Mouse (Mus musculus): ENCODE results near the gene Gcnt3.
A peak's percentile ranks its signal among the peaks of the same experiment; 100 is the strongest.
"Not testable (repeated sequence)": the region's sequence is repeated elsewhere in the genome, so short reads cannot be mapped to it uniquely, and the experiment has no call there.

The Gcnt3 gene

DNA sequence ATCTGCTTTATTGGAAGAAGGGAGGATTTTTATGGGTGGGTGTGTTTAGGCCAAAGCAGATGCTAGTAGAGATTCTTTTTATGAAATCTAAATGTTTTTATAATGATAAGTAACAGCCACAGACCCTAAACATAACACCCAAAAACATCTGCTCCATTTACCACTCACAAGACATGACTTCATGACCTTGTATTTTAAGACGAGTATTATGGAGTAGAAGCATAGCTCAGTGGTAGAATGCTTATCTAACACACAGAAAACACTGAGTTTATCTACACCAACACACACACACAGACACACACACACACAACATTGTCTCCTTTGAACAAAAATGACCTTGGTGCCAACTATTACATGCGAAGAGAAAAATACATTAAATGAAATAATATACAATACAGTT, 7.0 kb upstream of the Gcnt3 start:
- no peak for DNase-seq (ENCODE audit: extremely low spot score, low read depth, low spot score)

DNA sequence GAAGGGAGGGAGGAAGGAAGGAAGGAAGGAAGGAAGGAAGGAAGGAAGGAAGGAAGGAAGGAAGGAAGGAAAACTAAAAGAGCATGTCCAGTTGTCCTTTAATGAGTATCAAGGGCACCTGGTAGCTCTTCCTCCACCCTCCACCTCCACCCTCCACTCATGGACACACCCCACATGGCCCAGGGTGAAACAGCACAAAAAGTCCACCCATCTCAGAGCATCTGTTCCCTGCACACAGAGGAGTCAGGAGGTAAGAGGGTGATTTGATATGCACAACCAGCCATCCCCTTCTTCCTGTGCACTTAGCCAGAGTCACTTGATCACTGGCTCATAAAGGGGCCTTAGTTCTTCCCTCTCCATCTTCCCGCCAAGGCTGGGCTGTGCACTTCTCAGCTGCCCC, 5.0 kb upstream of the Gcnt3 start:
- no peak for DNase-seq (ENCODE audit: extremely low spot score, low read depth, low spot score)

DNA sequence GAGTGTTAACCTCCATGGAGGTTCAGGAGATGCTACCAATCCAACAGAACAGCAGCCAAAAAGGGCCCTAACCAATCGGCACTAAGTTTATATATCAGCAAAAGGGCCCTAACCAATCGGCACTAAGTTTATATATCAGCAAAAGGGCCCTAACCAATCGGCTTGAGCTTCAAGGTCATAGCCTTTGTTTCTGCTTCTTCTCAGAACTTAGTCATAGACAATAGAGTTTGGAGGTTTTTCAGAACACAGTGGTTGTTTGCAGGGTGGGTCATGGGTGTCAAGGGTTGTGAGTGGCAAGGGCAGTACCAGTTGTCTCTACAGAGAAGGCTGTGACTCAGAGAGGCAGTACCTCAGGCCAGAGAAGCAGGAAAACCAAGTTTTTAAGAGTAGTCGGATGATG, 4.2 kb upstream of the Gcnt3 start:
- DNase-seq (ENCODE audit: extremely low spot score, low read depth, low spot score), result no peak

DNA sequence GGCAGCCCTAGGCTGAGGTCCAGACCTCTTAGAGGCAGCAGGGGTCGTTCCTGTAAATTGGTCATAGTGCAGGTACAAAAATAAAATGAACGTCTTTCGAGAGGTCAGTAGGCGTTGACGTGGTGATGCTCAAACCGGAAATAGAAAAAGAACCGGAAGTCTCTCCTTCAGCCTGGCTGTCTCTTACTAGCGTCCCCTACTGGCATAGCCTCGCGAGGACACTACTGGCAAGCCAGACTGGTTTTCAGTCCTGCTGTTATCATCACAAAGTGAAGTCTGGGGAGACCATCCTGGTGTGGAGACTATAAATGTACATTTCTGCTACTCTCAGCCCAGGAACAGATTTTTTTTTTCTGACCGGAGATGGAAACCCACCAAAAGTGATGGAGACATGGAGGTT, 2.7 kb upstream of the Gcnt3 start:
- DNase-seq (ENCODE audit: extremely low spot score, low read depth, low spot score), result no peak

DNA sequence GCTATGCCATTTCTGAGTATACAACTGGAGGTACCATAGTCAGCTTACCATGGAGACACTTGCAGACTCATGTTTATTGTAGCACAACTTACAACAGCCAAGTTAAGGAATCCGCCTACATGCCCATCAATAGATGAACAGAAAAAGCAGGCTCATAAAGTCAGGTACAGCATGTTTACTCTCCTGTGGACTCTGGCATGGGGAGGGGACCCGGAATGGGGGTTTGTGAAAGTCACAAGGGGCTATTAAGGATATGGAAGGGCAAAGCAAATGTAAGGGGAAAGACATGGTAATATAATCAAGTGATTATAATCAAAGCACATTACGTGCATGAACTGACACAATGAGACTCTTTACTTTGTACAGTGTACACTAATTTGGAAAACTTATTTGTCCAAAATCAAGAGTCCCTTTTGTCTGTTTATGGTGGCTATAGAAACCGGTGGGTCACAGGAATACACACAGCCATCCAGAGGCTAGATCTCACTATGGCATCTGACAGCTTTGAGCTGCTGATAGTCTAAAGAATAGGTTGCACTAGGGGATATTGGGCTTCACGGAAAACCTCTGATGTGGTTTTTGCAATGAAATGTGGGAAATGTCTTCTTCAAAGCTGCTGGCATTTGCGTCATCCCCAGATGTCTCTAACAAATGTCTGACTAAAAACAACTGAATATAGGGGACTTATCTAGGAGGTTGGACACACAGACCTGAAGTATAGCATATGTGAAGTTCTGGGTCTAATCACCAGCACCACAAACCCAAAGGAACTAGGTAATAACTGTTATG, 1.9 kb upstream of the Gcnt3 start:
- no peak for DNase-seq (ENCODE audit: extremely low spot score, low read depth, low spot score)

DNA sequence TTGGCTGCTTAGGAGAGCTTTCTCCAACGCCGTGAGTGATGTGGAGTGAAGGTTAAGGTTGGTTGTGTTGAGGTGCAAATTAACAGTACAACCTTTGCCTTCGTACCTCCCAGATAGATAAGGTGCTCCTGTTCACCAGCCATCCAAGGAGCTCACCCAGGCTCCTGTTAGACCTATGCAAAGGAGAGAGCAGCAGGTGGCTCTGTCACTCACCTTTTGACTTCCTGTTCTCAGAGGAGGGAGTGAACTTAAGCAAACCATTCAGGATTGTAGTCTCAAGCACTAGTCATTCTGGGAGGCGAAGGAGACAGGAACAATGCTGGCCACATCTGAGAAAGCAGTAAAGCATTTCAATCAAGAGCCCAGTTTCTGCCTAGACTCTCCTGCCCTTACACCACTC, 1.2 kb downstream of the Gcnt3 start:
- DNase-seq (ENCODE audit: extremely low spot score, low read depth, low spot score), result no peak

DNA sequence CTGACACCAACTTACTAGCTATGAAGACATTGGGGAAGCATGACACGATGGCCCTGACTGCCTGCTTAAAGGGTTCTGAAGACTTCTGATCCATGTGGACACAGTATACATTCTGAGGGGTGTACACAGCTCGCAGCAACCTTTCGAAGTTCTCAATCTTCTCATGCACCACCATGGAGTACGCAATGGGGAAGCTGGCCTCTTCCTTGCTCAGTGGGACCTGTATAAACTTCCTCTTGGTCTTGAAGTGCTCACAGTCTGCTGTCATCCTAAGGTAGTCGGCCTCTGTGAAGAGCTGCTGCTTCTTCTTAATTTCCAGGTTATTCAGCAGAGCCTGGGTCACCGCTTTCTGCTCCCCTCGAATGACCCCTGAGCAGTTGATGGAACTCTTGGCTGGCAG, 3.2 kb downstream of the Gcnt3 start:
- no peak for DNase-seq (ENCODE audit: extremely low spot score, low read depth, low spot score)

DNA sequence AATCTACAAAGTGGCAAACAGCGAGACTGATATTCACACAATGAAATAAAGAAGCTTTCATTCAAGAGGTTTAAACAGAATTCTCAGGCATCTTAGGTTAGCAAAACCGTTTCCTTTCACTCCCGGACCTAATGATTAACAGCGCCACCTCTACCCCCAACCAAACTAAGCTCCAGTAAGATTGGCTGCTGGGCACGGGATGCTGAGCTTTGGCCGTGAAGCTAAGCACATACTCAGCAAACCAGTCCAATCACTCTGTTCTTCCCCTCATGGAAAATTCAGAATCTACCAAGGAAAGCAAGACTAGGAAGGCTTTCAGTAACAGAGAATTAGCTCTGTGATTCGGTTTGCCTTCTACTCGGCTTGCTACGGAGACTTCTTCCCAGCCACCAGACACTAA, 4.8 kb downstream of the Gcnt3 start:
- no peak for DNase-seq (ENCODE audit: extremely low spot score, low read depth, low spot score)

DNA sequence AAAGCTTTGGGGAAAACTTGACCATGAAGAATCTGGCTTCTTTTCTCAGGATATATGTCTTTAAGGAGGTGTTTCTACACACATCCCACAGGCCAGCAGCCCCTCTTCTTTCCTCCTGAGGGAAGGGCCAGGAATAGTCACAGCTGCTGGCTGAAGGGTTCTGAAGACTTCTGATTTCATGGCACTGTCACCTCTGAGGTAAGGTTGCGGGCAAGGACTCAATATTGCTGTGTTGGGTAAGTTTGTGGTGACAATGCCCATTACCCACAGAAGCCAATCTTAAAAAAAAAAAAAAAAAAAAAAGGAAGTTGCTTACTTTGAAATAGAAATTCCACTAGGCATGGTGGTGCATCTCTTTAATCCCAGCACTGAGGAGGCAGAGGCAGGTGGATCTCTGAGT, 5.7 kb downstream of the Gcnt3 start:
- DNase-seq (ENCODE audit: extremely low spot score, low read depth, low spot score), result no peak

DNA sequence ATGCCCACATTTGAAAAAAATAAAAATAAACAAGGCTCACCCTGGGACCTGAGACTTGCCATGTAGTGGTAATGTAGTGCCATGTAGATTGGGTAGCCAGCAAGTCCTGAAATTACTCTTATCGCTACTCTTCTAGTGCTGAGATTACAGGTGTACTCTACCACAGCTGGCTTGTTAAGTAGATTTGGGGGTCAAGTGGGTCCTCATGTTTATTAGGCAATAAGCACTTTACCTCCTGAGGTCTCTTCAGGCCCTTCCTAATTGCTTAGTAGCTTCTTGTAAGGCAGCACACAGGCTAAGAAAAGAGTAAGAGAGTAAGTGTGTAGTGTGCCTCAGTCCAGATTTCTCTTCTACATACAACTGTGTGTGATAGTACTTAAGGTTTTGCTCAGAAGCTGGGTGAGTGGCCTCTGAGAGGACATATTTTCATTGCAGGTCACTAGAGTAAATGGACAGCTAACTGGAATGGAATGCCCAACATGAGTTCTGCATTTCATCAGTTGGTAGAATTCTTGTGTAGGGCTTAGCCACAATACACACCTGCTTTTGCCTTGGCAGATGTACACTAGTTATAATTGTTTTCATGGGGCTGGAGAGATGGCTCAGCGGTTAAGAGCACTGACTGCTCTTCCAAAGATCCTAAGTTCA, 12.4 kb downstream of the Gcnt3 start:
- DNase-seq (ENCODE audit: extremely low spot score, low read depth, low spot score), result no peak

DNA sequence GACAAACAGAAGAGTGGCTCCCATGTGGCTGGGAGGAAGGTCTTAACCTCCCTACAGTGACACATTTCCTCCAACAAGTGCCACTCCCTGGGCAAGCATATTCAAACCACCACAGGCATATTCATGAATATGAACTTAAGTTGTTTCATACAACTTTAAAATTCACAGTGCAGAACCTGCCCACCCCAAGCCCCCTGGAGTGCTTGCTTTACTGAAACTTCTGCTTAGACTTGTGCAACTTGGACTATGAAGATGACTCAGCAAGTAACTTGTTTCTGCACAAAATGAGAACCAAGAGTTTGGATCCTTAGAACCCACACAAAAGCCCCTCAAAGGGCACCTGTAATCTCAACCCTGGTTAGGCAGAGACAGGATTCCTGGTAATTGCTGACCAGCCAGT, 13.2 kb downstream of the Gcnt3 start:
- DNase-seq (ENCODE audit: extremely low spot score, low read depth, low spot score), result no peak

DNA sequence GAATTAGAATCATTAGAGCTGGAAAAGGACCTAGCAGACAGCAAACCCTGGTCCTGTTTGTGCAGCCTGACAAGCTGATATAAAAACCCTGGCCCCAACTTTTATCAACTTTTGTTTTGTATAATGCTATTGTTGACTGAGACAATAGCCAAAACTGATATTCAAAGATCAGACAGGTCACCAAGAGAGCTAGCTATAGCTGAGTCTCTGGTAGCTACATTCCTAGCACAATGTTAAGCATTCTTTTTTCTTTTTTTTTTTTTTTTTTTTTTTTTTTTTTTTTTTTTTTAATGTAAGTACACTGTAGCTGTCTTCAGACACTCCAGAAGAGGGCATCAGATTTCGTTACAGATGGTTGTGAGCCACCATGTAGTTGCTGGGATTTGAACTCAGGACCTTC, 14.3 kb downstream of the Gcnt3 start:
- DNase-seq (ENCODE audit: extremely low spot score, low read depth, low spot score), result not testable (repeated sequence)

DNA sequence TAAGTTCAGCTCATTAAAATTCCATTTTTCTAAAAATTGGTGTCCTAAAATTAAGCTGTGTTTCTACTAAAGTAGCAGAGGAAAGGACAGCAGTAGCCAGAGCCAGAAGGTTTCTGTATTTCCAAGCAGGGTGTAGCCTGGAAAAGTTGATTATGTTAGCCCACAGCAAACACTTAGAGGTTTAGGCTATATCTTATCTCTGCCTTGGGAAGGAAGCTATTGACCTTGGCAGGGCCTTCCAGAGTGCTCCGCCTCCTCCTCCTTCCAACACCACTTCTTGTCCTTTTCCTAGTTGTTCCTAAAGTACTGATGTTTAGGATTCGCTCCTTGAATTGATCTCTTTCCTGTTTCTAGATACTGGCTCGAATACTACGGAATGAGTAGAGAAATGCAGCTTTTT, 15.8 kb downstream of the Gcnt3 start:
- no peak for DNase-seq (ENCODE audit: extremely low spot score, low read depth, low spot score)

DNA sequence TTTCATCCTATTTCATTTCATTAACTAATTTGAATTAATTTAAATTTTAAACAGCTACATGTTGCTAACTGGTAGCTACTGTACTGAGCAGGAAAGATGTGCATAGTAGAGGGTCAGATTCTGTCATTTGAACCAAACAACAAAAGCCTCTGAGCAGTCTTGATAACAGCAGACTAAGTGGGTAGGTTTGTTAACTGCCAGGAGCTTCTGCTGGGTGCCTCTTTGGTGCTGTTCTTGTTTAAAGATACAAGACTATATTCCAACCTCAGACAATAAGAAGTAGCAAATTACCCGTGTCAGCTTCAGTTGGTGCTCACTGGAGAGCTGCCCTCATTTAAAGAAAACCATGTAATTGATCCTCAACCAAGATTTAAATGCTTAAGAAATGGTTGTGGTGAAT, 16.3 kb downstream of the Gcnt3 start:
- DNase-seq (ENCODE audit: extremely low spot score, low read depth, low spot score), result no peak

DNA sequence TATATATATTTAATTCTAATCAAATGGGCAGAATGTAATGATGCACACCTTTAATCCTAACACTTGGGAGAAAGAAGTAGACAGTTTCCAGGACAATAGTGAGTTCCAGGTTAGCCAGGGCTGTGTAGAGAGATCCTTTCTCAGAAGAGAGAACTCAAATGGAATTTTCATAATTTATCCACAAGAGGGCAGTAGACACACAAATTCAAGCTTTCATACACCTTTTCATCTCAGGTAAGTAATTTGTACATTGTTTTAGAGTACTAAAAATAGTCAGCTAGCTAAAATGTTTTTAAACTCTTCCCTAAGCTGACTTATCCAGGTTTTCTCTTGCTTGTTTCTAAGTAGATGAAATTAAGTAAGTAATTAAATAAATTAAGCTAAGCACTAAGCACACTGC, 19.0 kb downstream of the Gcnt3 start:
- DNase-seq (ENCODE audit: extremely low spot score, low read depth, low spot score), result no peak

DNA sequence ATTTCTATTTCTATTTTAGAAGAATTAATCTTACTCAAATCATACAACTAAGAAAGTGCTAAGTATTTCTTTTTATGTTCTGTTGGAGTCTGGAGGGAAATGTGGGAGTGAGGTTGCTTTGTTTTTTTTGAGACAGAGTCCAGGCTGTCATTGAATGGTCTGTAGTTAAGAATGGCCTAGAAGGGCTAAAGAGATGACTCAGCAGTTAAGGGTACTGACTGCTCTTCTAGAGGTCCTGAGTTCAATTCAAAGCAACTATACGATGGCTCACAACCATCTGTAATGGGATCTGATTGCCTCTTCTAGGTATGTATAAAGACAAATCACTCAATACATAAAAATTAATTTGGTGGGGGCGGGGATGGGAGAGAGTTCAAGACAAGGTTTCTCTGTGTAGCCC, 22.3 kb downstream of the Gcnt3 start:
- no peak for DNase-seq (ENCODE audit: extremely low spot score, low read depth, low spot score)

DNA sequence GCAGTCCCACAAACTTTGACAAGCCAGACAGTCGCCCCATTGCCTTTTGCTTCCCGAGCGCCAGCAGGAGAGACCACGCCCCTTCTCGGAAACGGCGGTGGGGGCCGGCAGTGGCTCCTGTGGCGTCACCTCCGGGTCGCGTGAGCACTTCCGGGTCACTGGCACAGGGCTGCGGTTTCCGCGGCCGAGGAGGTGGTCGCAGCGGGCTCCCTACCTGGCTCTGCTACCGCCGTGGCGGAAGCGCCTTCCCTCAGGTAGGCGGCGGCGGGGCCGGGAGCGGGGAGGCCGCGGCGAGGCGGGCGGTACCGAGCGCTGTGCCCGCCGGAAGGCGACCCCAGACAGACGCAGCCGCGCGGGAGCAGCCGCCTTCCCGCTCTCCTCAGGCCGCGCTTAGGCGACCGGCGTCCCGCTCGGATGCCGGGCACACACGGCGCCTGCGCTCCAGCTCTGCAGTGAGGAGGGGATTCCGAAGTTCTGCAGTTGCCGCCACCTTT, 25.4 kb downstream of the Gcnt3 start, which contains the start of gene Gtf2a2:
Gene Gtf2a2 (plus strand): TSS at position 143 of the 494 bp plus-strand sequence.
- DNase-seq (ENCODE audit: extremely low spot score, low read depth, low spot score), result peak; percentile 57

DNA sequence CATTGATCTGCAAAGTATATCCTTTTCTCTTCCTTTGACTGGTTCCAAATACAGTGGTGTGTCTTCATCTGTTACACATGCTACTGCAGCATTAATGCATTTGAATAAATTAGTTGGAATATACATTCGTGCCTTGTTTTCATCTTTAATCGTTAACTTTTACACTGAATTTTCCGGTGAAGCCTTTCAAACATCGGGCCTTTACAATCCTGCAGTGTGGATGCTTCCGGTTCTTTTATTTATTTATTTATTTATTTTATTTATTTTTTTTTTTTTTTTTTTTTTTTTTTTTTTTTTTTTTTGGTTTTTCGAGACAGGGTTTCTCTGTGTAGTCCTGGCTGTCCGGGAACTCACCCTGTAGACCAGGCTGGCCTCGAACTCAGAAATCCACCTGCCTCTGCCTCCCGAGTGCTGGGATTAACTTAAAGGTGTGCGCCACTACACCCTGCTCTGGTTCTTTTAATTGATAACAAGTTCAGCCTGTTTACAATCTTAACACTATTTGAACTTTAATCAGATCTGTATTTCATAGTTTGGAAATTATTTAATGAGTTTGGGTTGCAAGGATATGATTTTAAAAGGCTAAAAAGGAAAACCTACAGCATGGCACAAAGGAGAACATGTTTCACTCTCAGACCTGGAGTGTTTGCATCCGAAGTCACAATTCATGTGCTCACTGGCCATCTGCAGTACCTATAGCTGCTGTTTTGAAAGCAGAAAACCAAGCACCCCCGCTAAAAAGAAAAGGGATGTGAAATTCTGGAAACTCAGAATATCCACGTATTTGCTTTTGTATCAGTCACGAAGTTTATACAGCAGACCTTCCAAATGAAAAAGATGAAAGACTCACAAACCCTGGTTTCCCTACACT, 26.1 kb downstream of the Gcnt3 start:
- DNase-seq (ENCODE audit: extremely low spot score, low read depth, low spot score), result no peak

DNA sequence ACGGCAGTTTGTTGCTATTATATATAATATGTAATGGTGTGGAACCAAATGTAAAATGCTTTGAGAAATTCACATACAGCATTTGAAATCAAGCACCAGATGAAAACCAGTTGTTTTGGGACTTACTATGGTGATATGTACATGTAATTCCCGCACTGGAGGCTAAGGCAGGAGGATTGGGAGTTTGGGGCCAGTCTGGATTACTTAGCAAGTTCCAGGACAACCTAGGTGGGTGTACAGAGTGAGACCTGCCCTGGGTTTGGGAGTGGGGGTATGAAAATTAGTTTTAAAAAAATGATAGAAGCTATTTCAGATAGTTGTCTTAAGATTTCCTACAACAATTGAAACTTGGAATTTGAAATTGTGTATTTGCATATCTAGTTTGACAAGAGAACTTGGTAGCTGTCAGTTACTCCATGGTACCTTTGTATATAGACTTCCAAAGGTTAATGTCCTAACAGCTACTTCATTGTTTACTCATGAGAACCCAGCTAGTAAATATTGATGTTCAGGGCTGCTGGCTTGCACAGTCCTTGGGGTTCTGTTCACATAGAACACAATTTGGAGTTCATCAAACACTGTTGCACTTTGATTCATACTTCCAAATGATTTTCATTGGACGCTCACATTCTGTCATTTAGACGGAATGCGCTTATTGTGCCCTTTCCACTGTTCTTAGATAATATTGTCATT, 27.0 kb downstream of the Gcnt3 start:
- DNase-seq (ENCODE audit: extremely low spot score, low read depth, low spot score), result no peak

DNA sequence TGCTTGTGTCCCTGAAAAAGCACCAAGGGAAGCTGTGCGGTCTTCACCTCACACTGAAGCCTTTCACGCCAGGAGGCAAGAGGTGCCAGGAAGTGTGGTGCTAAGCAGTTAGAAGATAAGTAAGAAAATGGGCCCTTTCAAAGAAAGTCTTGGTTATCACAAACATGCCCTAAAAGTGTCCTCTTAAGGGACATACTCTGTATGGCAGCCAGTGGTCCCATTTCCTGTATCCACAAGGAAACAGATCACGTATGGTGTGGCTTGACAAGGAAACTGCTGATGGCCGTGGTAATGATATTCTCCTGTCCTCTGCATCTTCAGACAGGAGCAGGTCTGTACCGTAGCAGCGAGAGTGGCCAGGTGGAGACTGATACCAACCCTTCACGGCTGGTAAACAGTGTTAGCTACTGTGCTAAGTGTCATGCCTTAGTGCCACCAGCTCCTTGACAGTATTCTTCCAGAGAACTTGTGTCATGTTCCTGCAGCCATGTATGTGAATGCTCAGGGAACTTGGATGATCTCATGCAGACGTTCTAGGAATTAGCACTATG, 28.1 kb downstream of the Gcnt3 start:
- no peak for DNase-seq (ENCODE audit: extremely low spot score, low read depth, low spot score)
